Mouse (Mus musculus) testis, adult 2 months (tissue): ENCODE data around the gene Aldh6a1. TPM values are rescaled to one million over a fixed set of nuclear protein-coding genes. Genes with fewer than 3 reads are reported as not detected.

Experiments used
- H3K27ac ChIP-seq: fragments of 200-500 bp; 2 replicates; pipeline ENCODE4 v1.5.1; 2012; ENCODE audit warnings: low read depth, low read length; ENCODE audit not compliant: control insufficient read depth, insufficient read depth
- H3K27me3 ChIP-seq: fragments of 200-500 bp; 2 replicates; pipeline ENCODE4 v1.6.1; 2012; ENCODE audit warnings: mild to moderate bottlenecking, low read length, moderate library complexity; ENCODE audit not compliant: control insufficient read depth, insufficient read depth
- H3K36me3 ChIP-seq: fragments of 200-500 bp; 2 replicates; pipeline ENCODE4 v1.6.1; 2012; ENCODE audit warnings: mild to moderate bottlenecking, low read length; ENCODE audit not compliant: control insufficient read depth, insufficient read depth
- H3K4me1 ChIP-seq: fragments of 200-500 bp; 2 replicates; pipeline ENCODE4 v1.6.1; 2012; ENCODE audit warnings: low read length; ENCODE audit not compliant: control insufficient read depth, insufficient read depth
- H3K4me3 ChIP-seq: fragments of 200-500 bp; 2 replicates; pipeline ENCODE4 v1.5.1; 2012; ENCODE audit warnings: low read depth, mild to moderate bottlenecking, low read length, moderate library complexity, mixed read lengths; ENCODE audit not compliant: control insufficient read depth
- CTCF ChIP-seq: fragments of 200-500 bp; IDR thresholded peaks from 2 replicates; pipeline ENCODE4 v1.5.1; 2012; ENCODE audit warnings: low read depth, mild to moderate bottlenecking, inconsistent platforms, low read length, moderate library complexity; ENCODE audit not compliant: control insufficient read depth, insufficient read depth, insufficient replicate concordance
- POLR2A ChIP-seq: fragments of 200-500 bp; IDR thresholded peaks from 2 replicates; pipeline ENCODE4 v1.6.1; 2012; ENCODE audit warnings: low read depth, mild to moderate bottlenecking, inconsistent platforms, low read length, moderate library complexity; ENCODE audit not compliant: control insufficient read depth
- polyA plus RNA-seq: library from polyadenylated mRNA; depleted of rRNA; stranded (reverse); fragments of >200 nt; gene quantifications from 2 replicates; pipeline ENCODE4 v1.2.3, GENCODE M21; 2012

Aldh6a1 gene
- polyA plus RNA-seq, 1 experiment, result 13.7 TPM

GRCm38 (mm10) chr12:84399663-84400062 is 51.1 kb downstream of the Aldh6a1 start:
- no peak for TF ChIP-seq POLR2A
- TF ChIP-seq CTCF, result no peak
- Histone ChIP-seq H3K27me3 (no peaks in the 10 kb centered on the region), H3K27ac (peak overlapping the region; percentile 69), H3K36me3 (no peaks in the 10 kb centered on the region), H3K4me3 (no peak overlapping the region), H3K4me1 (no peaks in the 10 kb centered on the region)

GRCm38 (mm10) chr12:84399135-84399534 is 51.7 kb downstream of the Aldh6a1 start:
- Histone ChIP-seq H3K27ac (no peak overlapping the region; the same call in 1 of the 2 replicates), H3K4me1 (no peaks in the 10 kb centered on the region), H3K27me3 (no peaks in the 10 kb centered on the region), H3K4me3 (no peak overlapping the region), H3K36me3 (no peaks in the 10 kb centered on the region)
- TF ChIP-seq POLR2A (no peak), CTCF (no peak)

- H3K27ac ChIP-seq, result peak overlapping the region; percentile 2; the same call in 1 of the 2 replicates
- H3K36me3 ChIP-seq, result no peaks in the 10 kb centered on the region; the same call in 1 of the 2 replicates
- H3K4me3 ChIP-seq, result no peak overlapping the region
- H3K4me1 ChIP-seq, result no peaks in the 10 kb centered on the region
- no peaks in the 10 kb centered on the region for H3K27me3 ChIP-seq
- no peak for TF ChIP-seq CTCF
- no peak for TF ChIP-seq POLR2A
Measured at GRCm38 (mm10) chr12:84398629-84399028, 52.2 kb downstream of the Aldh6a1 start.

- no peak for TF ChIP-seq POLR2A
- no peak for TF ChIP-seq CTCF
- no peaks in the 10 kb centered on the region; the same call in 1 of the 2 replicates for H3K36me3 ChIP-seq
- no peaks in the 10 kb centered on the region for H3K4me1 ChIP-seq
- no peak overlapping the region for H3K4me3 ChIP-seq
- no peak overlapping the region for H3K27ac ChIP-seq
- H3K27me3 ChIP-seq, result no peaks in the 10 kb centered on the region
Measured at GRCm38 (mm10) chr12:84397685-84398084, 53.1 kb downstream of the Aldh6a1 start.

GRCm38 (mm10) chr12:84396947-84397679 is 53.7 kb downstream of the Aldh6a1 start:
- TF ChIP-seq CTCF, result no peak
- TF ChIP-seq POLR2A, result no peak
- Histone ChIP-seq H3K4me1 (no peaks in the 10 kb centered on the region), H3K36me3 (no peaks in the 10 kb centered on the region; the same call in 1 of the 2 replicates), H3K27me3 (no peaks in the 10 kb centered on the region), H3K4me3 (no peak overlapping the region), H3K27ac (no peak overlapping the region)

- Histone ChIP-seq H3K4me1 (no peaks in the 10 kb centered on the region), H3K27me3 (no peaks in the 10 kb centered on the region)
- TF ChIP-seq POLR2A (no peak), CTCF (no peak)
Measured at GRCm38 (mm10) chr12:84393847-84394246, 57.0 kb downstream of the Aldh6a1 start.

GRCm38 (mm10) chr12:84392681-84393080 is 58.1 kb downstream of the Aldh6a1 start:
- TF ChIP-seq POLR2A (no peak), CTCF (no peak)
- Histone ChIP-seq H3K27ac (no peak overlapping the region), H3K4me1 (no peaks in the 10 kb centered on the region), H3K27me3 (no peaks in the 10 kb centered on the region), H3K4me3 (no peak overlapping the region), H3K36me3 (no peaks in the 10 kb centered on the region; the same call in 1 of the 2 replicates)

More at GRCm38 (mm10) chr12:84393847-84394246, 57.0 kb downstream of the Aldh6a1 start:
- H3K27ac ChIP-seq, result no peak overlapping the region
- no peak overlapping the region for H3K4me3 ChIP-seq
- H3K36me3 ChIP-seq, result no peaks in the 10 kb centered on the region; the same call in 1 of the 2 replicates
